Mouse (Mus musculus) erythroblast, embryonic 14.5 days (primary cell): ENCODE results near the gene Hemk1.

ENCODE experiments used
- GATA1 ChIP-seq: IDR thresholded peaks from 2 replicates; pipeline ENCODE4 v1.6.1; 2012; ENCODE audit warnings: low read length, inconsistent platforms, mixed read lengths
- TAL1 ChIP-seq: IDR thresholded peaks from 3 replicates; pipeline ENCODE4 v1.6.1; 2012; ENCODE audit warnings: low read length, inconsistent platforms, mixed read lengths

DNA sequence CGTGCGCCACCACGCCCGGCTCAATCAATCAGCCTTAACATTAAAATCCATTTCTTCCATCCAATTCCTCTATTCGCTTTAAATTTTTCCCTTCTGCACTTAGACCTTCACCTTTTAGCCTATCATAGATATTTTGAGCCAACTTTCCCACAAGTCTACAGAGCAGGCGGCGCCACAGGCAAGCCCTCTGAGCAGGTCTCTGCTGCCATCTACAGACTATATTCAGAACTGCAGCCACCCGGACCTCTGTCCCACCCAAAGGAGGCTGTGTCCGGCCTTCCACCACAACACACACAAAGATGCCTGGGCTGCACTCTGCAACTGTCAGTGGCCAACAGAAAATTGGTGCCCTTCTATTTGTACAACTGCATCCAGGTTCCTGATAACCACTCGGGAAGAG is 47.3 kb downstream of the Hemk1 start:
- TF ChIP-seq GATA1 (no peak), TAL1 (no peak)
